Mouse (Mus musculus): Measurements from ENCODE around the gene Sema5a. TPM values are rescaled to one million over a fixed set of nuclear protein-coding genes. Genes with fewer than 3 reads are reported as not detected.
"Not testable (repeated sequence)": the region's sequence is repeated elsewhere in the genome, so short reads cannot be mapped to it uniquely, and the experiment has no call there.

Gene Sema5a
- under 1 TPM in 1 of 2 experiments, not detected in 1; 0.08 TPM for polyA plus RNA-seq (2017; shearing (Covaris generic))

- ATAC-seq: no peak
Observed at GRCm38 (mm10) chr15:32244344-32244955, at the start of gene Sema5a. Gene Sema5a, plus strand, starts transcription at chr15:32244810.

- no peak for ATAC-seq
Observed at GRCm38 (mm10) chr15:32198076-32198475, 46.5 kb upstream of the Sema5a start.

- ATAC-seq: no peak
Observed at GRCm38 (mm10) chr15:32198561-32198960, 46.0 kb upstream of the Sema5a start.

DNA sequence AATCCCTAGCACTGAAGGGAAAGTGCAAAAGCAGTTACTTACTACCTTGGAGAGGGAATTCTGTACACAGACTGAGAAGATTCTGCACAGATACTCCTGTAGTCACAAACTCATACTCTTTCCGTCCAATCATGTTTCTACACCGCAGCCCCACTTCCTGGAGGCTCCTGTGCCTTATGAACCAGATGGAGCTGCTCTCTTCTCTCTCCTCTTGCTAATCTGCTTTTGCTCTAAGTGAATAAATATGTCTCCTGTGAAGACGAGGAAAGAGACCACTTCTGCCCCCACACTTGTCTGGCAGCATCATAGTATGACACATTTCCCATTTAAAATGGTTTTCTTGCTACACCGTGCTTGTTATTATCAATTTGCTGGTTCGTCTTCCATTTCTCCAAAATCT, 41.4 kb upstream of the Sema5a start:
- no peak for ATAC-seq

DNA sequence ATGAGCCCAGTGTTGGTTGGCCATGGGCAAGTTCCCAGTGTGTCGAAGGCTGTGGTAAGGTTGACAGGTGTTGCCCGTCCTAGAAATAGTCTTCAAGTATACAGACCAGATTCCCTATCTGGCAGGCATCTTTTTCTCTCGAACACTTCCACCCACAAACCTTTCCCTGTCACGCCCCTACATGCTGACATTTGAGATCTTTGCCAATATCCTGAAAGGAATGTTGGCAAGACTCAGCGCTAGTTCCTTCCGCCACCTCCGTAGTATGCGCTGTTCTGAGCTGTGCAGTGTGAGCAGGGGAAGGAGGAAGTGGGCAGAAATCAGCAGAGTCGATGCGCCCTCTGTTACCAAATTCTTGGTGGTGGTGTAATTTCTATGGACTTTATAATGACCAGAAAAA, 39.7 kb upstream of the Sema5a start:
- ATAC-seq: no peak

DNA sequence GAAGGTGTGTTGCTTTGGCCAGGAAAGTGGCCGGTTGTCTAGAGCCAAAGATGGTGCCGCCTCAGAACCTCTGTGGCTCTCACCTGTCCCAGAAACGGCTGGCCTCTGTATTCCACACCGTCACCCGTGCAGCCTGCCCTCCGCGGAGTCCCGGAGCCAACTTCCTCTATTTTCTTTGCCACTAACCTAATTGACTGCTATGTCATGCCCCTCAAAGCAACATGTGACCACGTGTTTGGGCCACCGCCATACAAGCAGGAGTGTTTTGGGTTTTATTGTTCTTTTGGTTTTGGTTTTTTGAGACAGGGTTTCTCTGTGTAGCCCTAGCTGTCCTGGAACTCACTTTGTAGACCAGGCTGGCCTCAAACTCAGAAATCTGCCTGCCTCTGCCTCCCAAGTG, 29.9 kb upstream of the Sema5a start:
- ATAC-seq: not testable (repeated sequence)

DNA sequence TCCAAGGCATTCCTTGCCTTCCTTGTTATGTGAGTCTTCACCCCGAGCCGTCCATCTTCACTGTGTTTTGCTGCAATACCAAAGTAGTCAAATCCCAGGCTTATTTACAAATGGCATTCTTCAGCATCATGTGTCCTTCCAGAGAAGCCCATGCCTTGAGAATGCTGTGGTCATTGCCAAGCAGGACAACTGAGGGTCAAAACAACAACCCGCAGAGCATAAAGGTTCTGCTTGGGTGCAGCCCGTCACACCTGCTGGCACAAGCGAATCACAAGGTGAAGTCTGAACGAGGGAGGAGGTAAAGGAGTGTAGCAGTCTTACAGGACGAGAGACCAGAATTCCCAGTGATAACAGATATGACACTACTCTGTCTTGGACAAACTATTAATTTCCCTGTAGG, 21.6 kb upstream of the Sema5a start:
- ATAC-seq: no peak

- ATAC-seq: no peak
Observed at GRCm38 (mm10) chr15:32225394-32225793, 19.2 kb upstream of the Sema5a start.

- ATAC-seq: no peak
Observed at GRCm38 (mm10) chr15:32226381-32226780, 18.2 kb upstream of the Sema5a start.

- no peak for ATAC-seq
Observed at GRCm38 (mm10) chr15:32226888-32227395, 17.7 kb upstream of the Sema5a start.

GRCm38 (mm10) chr15:32230066-32230465, 14.5 kb upstream of the Sema5a start:
- no peak for ATAC-seq

- no peak for ATAC-seq
Observed at GRCm38 (mm10) chr15:32232189-32232588, 12.4 kb upstream of the Sema5a start.

DNA sequence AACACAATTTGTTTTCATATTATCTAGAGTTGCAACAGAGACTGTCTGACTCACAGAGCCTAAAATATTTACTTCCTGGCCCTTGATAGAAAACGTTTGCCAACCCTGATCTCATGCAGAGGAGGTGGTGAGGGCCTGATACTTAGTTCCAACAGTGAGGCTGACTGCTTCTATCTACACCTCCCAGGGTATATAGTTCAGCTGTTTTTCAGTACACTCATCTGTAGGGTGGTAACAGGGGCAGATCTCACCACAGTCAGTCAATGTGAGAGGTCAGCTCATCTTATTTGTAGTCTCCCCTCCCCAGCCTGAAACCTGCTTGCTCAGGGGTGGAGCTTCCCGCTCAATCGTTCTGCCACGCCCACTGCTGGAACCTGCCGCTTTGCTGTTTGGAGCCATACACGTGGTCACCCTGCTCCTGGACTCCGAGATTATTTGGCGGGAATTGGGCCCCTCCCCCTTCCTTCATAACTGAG, 11.9 kb upstream of the Sema5a start:
- not testable (repeated sequence) for ATAC-seq

GRCm38 (mm10) chr15:32233451-32233850, 11.2 kb upstream of the Sema5a start:
- no peak for ATAC-seq

- no peak for ATAC-seq
Observed at GRCm38 (mm10) chr15:32239099-32239498, 5.5 kb upstream of the Sema5a start.

GRCm38 (mm10) chr15:32240159-32240558, 4.5 kb upstream of the Sema5a start:
- ATAC-seq: no peak

- ATAC-seq: no peak
Observed at GRCm38 (mm10) chr15:32241666-32242065, 2.9 kb upstream of the Sema5a start.

DNA sequence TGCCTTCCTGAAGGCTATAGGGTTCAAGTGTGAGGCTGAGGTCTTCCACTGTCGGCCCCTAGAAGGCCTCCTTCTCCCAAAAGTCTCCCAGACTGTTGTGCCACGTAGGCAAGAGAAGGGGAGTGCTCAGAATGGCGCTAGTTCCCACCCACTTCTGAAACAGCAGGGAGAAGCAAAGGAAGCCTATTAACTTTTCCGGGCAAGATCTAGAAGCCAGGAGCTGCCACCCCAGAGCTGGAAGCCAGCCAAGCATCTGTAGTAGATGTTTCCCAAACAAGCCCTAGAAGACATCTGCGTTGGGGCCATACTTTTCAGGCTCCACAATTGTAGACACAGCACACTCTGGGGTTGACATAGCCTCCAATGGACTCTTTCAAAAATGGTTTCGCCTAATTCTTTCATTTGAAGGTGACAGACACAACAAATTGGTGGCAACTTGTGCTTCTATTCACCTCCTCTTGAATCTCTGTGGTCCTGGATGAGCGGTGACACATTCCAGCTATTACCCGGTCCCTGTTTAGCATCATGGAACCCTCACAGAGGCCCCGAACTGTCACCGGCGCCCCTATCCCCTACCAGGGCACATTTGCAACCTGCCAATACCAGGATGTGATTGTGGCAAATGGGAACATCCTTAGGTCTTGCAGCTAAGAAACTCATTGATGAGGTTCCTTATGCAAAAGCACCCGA, 1.4 kb upstream of the Sema5a start:
- ATAC-seq: no peak

DNA sequence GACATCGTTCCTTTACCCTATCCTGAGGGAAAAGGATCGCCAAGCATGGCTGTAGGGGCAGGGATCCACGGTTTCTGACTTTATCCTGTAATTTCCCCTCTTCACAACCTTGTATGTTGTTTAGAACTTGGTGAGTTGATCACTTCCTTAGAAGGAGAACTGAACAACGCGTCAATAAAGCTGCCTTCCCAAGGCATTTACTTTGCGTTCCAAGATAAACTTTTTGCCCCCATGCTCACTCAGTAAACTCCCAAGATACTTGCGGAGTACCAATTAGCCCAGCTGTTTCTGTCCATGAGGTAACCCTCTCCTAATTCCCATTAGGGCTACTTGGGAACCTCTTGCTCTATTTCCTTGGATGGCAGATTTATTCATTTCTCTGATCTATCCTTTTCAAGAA, 786 bp upstream of the Sema5a start:
- no peak for ATAC-seq

DNA sequence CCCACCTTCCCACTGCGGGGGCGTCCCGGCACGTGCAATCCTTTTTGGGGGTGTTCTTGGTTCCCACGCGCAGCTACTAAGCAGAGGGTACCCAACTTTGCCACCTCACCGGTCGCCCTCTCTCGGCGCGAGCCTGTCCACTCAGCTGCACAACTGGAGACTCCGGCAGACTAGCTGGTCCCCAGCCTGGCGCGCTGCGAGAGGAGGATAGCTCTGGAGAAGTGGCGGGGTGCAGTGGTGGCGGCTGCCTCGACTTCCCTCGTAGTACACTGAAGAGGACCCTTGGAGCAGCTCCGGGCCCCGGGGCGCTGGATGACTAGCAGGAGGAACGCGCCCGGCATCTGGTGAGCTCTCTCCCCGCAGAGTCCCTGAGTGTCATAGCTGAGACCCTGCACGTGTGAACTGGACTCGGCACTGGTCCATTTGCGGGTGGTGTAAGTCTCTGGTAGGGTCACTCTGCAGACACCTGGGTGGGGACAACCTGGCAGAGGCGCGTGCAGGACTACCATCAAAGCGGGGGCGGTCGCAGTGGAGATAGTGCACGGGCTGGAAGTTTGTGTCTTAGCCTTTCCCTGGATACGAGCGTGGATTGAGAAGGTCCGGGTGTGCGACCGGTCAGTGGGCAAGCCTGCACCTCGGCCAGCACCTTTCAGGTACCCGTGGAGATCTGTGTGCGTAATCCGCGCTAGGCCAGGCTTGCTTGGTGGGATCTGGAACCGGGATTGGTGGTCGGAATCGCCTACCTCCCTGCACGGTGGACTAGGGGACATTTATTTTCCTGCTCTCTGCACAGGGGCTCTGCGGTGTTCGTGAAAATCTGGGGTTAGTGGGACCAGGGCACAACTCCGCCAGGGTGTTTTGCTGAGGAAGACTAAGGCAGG, 586 bp downstream of the Sema5a start:
- ATAC-seq: no peak

DNA sequence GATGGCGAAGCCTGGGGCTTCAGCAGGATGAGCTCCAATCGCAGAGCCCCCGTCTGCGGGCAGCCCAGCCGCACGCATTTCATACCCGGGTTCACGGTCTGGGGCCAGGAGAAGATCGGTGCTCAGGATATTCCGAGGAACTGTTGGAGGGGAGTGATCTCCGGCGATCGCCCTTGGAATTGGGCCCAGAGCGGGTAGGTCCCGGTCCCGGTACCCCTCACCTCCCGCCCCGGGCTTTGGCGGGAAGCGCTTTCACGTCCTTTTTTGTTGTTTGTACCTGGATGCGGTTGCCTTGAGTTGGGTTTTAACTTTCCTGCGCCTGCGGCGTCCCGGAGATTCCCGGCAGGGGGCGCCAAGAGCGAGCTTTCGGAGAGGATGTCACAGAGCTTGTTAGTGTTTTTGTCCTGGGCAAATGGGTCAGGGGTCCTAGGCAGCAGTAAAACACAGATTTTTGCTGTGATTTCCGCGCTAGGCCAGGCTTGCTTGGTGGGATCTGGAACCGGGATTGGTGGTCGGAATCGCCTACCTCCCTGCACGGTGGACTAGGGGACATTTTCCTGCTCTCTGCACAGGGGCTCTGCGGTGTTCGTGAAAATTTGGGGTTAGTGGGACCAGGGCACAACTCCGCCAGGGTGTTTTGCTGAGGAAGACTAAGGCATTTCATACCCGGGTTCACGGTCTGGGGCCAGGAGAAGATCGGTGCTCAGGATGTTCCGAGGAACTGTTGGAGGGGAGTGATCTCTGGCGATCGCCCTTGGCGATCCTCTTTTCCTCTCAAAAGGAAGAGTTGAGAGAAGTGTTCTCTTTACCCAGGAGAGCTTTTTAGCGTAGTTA, 1.4 kb downstream of the Sema5a start:
- no peak for ATAC-seq

- ATAC-seq: no peak
Observed at GRCm38 (mm10) chr15:32247281-32247680, 2.7 kb downstream of the Sema5a start.
